Mouse (Mus musculus) kidney, adult 10 weeks (tissue): Measurements from ENCODE around the gene Pms2. TPM values are rescaled to one million over a fixed set of nuclear protein-coding genes. Genes with fewer than 3 reads are reported as not detected.

Experiments used
- polyA plus RNA-seq: library from polyadenylated mRNA; stranded (reverse); fragments of 350-450 nt; fragmentation: Illumina TruSeq; extraction: RNeasy Lipid Tissue Mini Kit (QIAGEN cat#74804); gene quantifications from one replicate; pipeline ENCODE4 v1.2.3, GENCODE M21; 2014; ENCODE audit warnings: low read depth, low replicate concordance

Gene Pms2
- 11.0 TPM for polyA plus RNA-seq

GRCm38 (mm10) chr5:143909417-143910400 lies at the start of gene Pms2, which contains the start of gene Aimp2:
Gene Pms2 (plus strand): TSS chr5:143909964.
Gene Aimp2 (minus strand): TSS chr5:143909847.

GRCm38 (mm10) chr5:143897635-143898330 lies 12.0 kb upstream of the Pms2 start, which contains the start of gene Ankrd61:
Gene Ankrd61 (minus strand): TSS chr5:143897685.

DNA sequence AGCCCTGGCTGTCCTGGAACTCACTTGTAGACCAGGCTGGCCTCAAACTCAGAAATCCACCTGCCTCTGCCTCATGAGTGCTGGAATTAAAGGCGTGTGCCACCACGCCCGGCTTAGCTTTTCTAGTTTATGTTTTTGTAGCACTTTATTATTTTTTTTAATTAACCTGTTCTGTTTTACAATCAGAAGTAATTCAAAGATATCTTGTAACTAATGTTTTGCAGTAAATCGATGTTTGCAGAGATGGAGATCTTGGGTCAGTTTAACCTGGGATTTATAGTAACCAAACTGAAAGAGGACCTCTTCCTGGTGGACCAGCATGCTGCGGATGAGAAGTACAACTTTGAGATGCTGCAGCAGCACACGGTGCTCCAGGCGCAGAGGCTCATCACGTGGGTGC lies 18.1 kb downstream of the Pms2 start, which contains the start of gene Gm42421:
Gene Gm42421, plus strand, starts transcription at position 301 of the 400 bp plus-strand sequence.

GRCm38 (mm10) chr5:143932831-143933230 lies 23.1 kb downstream of the Pms2 start, which contains the start of gene Rsph10b:
Gene Rsph10b (plus strand): TSS chr5:143933035.

Other genes with a start within 250 kb of the Pms2 start
- 6.9 TPM for gene Usp42, start 177.7 kb upstream of the Pms2 start, polyA plus RNA-seq
- 59.6 TPM for gene Eif2ak1, start 92.2 kb upstream of the Pms2 start, polyA plus RNA-seq
- gene Ankrd61, start 12.3 kb upstream of the Pms2 start, polyA plus RNA-seq = not detected
- gene Aimp2, start 117 bp upstream of the Pms2 start, polyA plus RNA-seq = 6.5 TPM
- not detected for gene Gm42421, start 18.2 kb downstream of the Pms2 start, polyA plus RNA-seq
- 2.1 TPM for gene Rsph10b, start 23.1 kb downstream of the Pms2 start, polyA plus RNA-seq
- gene Ccz1, start 104.9 kb downstream of the Pms2 start, polyA plus RNA-seq = 99.8 TPM
- gene Ocm, start 116.7 kb downstream of the Pms2 start, polyA plus RNA-seq = not detected
- 17.5 TPM for gene Lmtk2, start 190.5 kb downstream of the Pms2 start, polyA plus RNA-seq